Mouse (Mus musculus) layer of hippocampus, adult 11-12 months (tissue): Measurements from ENCODE around the gene 4930453N24Rik.

Source experiments
- DNase-seq: peaks from one replicate; pipeline ENCODE4 v3.0.0; 2022; ENCODE audit warnings: low spot score

The 4930453N24Rik gene

GRCm38 (mm10) chr16:64721542-64721941, 49.4 kb downstream of the 4930453N24Rik start:
- DNase-seq = no peak

DNA sequence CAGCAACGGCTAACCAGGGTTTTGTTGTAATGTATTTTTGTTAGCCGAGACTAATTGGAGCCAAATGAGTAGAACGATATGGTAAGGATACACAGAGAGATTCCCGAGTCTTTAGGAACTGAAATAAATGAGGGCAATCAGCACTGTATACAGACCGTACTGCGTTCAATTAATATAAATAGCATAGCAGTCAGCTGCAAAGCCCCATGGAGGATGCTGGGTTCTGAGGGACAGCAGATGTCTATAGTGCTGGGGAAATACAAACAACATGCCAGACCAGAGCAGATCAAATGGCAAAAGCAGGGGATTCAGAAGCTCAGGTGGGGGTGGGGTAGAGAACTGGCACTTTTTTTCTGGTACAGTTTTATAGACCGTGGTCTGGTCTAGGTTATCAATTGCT, 51.9 kb downstream of the 4930453N24Rik start:
- no peak for DNase-seq

DNA sequence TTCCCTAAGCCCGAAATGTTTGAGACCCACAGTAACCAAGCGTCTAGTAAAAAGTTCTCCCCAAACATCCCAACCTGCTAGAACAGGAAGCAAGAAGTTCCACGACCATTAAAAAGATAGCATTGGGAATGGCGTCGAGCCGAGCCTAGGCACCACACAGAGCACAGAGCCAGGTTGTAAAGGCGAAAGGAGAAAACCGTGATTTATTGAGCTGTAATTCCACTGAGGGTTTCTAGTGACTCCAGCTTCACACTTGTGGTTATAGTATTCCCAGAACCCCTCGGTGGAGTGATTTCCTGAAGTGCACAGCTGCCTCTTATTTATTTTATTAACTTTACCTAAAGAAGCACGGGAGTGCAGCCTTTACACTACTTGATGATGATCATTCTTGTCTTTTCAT, 53.1 kb downstream of the 4930453N24Rik start:
- DNase-seq = no peak

DNA sequence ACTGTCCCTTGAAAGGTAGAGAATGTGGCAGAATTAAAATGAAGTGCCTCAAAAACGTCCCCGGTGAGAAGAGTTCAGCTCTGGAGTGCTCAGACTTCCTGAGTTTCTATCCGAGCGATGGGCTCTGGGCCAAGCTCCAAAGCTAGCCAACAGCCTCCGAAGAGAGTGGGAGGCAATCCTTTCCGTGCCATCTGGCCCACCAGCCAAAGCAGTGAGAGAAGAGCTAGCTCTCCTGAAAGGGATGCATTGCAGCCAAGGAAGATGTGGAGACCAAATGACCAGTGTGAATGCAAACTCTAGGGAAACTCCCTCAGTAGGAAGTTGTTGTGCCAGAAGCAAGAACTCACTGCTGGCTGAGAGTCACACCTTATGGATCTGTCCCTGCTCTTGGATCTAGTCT, 59.1 kb downstream of the 4930453N24Rik start:
- DNase-seq = peak; percentile 72
